Mouse (Mus musculus) hindbrain, embryonic 10.5 days (tissue): ENCODE measurements around the gene Btbd35f5. TPM values are rescaled to one million over a fixed set of nuclear protein-coding genes. Genes with fewer than 3 reads are reported as not detected.
"Not testable (repeated sequence)": the region's sequence is repeated elsewhere in the genome, so short reads cannot be mapped to it uniquely, and the experiment has no call there.

Source experiments
- DNase-seq: peaks from one replicate; pipeline ENCODE4 v3.0.0-alpha.2; 2017; ENCODE audit warnings: low spot score
- H3K27ac ChIP-seq: fragments of 300-500 bp; sonication (generic); 2 replicates; pipeline ENCODE4 v1.5.1; 2016; ENCODE audit warnings: mild to moderate bottlenecking, moderate library complexity
- H3K27me3 ChIP-seq: fragments of 300-500 bp; sonication (generic); 2 replicates; pipeline ENCODE4 v1.6.1; 2016; ENCODE audit warnings: mild to moderate bottlenecking; ENCODE audit not compliant: poor library complexity, insufficient read depth, severe bottlenecking
- H3K36me3 ChIP-seq: fragments of 300-500 bp; sonication (generic); 2 replicates; pipeline ENCODE4 v1.6.1; 2016; ENCODE audit warnings: mild to moderate bottlenecking, moderate library complexity
- H3K4me1 ChIP-seq: fragments of 300-500 bp; sonication (generic); replicated peaks from 2 replicates; pipeline ENCODE4 v1.6.1; 2016; ENCODE audit warnings: mild to moderate bottlenecking
- H3K4me3 ChIP-seq: fragments of 300-500 bp; sonication (generic); 2 replicates; pipeline ENCODE4 v1.5.1; 2016; ENCODE audit warnings: mild to moderate bottlenecking, moderate library complexity
- H3K9me3 ChIP-seq: fragments of 300-500 bp; sonication (generic); 2 replicates; pipeline ENCODE4 v1.6.1; 2016; ENCODE audit warnings: mild to moderate bottlenecking, moderate library complexity
- WGBS: fragments of 180-500 bp; shearing (Covaris S2); methylation state at CpG from one replicate; pipeline ENCODE4 v1.1.7; 2016; 5-methylcytosine and 5-hydroxymethylcytosine counted together
- polyA plus RNA-seq: library from polyadenylated mRNA; unstranded; fragments of >200 nt; fragmentation: Nextera tagmentation; extraction: Ambion mirVana; gene quantifications from 2 replicates; pipeline ENCODE4 v1.2.1, GENCODE M21; 2016

Btbd35f5 gene
- not detected in 2 replicates for polyA plus RNA-seq

- H3K36me3 ChIP-seq, H3K9me3 ChIP-seq, DNase-seq, H3K27ac ChIP-seq, H3K4me1 ChIP-seq, H3K4me3 ChIP-seq, H3K27me3 ChIP-seq: not testable (repeated sequence)
- no CpG with 5 or more reads among the region's 3 CpGs for WGBS
These were observed at the start of gene Btbd35f5 for GRCm38 (mm10) chrX:32973597-32973996. Gene Btbd35f5, plus strand, starts transcription at chrX:32973897.

DNA sequence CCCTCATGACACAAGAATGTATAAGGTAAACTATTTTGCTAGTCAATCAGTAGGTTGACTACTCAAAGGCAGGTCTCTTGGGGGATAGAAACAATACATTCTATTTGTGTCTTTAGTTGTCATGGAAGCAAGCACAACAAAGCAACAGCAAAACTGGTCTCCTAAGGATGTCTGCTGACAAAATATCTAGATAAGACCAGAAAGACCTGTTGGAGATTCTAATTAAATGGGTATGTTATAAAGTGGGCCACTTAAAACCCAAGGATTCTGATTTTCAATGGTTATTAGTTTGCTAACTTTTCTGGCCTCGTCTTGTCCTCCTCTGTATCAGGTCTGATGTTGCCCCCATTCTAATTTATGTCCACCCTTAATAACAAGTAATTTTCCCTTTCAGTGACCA lies 32.2 kb upstream of the Btbd35f5 start, which contains the start of gene Gm21789:
Gm21789 (plus strand) TSS at position 301 of the 400 bp plus-strand sequence.
- no CpG with 5 or more reads among the region's 1 CpGs for WGBS
- H3K4me3 ChIP-seq, H3K4me1 ChIP-seq, H3K9me3 ChIP-seq, H3K27ac ChIP-seq, H3K36me3 ChIP-seq, H3K27me3 ChIP-seq, DNase-seq: not testable (repeated sequence)

Other genes with a start within 250 kb of the Btbd35f5 start
- gene Btbd35f21, start 247.8 kb upstream of the Btbd35f5 start, polyA plus RNA-seq, result not detected in 2 replicates
- not detected in 2 replicates for gene Btbd35f30, start 79.3 kb upstream of the Btbd35f5 start, polyA plus RNA-seq
- not detected in 2 replicates for gene Gm21789, start 32.1 kb upstream of the Btbd35f5 start, polyA plus RNA-seq